Mouse (Mus musculus): ENCODE measurements around the gene Krtap3-2. TPM values are rescaled to one million over a fixed set of nuclear protein-coding genes. Genes with fewer than 3 reads are reported as not detected.
"Not testable (repeated sequence)": the region's sequence is repeated elsewhere in the genome, so short reads cannot be mapped to it uniquely, and the experiment has no call there.

Krtap3-2 gene
- polyA plus RNA-seq (2017; shearing (Covaris generic)), result not detected

GRCm38 (mm10) chr11:99556753-99557152 is at the start of gene Krtap3-2:
Gene Krtap3-2, minus strand, starts transcription at chr11:99556853.
- no peak for ATAC-seq

DNA sequence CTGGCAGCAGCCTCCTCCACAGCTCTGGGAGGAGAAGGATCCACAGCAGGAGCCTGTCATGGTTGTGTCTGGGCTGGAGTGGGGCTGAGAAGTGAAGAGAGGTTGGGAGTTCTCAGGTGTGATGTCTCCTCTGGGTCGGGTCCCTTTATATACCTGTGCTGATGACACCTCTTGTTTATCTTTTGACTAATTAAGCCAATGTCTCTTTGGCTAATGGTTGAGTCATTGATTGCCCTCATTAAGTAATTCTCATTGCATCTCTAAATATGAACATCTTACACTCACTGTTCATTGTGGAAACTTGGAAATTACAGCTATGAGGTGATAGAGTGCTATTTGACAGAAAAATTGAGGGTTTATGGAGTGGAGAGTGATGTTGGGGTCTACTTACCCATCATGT is 46.6 kb upstream of the Krtap3-2 start, which contains the start of gene Gm11938:
Gm11938 (minus strand) TSS at position 101 of the 400 bp plus-strand sequence.
- not testable (repeated sequence) for ATAC-seq

- ATAC-seq, result not testable (repeated sequence)
Observed at GRCm38 (mm10) chr11:99597742-99598141, 41.1 kb upstream of the Krtap3-2 start, which contains the start of gene Krtap9-3. Gene Krtap9-3, minus strand, starts transcription at chr11:99598105.

DNA sequence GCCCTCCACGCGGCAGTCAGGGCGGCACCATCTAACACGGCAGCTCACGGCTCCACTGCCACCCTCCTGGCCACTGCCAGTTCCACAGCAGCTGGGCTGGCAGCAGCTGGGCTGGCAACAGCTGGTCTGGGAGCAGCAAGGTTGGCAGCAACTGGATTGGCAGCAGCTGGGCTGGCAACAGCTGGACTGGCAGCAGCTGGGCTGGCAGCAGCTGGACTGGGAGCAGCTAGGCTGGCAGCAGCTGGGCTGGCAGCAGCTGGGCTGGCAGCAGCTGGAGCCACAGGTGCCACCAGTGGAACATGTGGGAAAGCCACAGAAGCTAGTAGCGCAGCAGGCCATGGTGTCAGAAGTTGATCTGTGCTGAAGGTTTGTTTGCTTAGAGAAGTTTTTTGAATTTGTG is 34.3 kb upstream of the Krtap3-2 start, which contains the start of gene Krtap1-3:
Krtap1-3 (minus strand) TSS at position 359 of the 400 bp plus-strand sequence.
- no peak for ATAC-seq

GRCm38 (mm10) chr11:99585096-99585495 is 28.4 kb upstream of the Krtap3-2 start:
- no peak for ATAC-seq

GRCm38 (mm10) chr11:99583245-99583704 is 26.6 kb upstream of the Krtap3-2 start, which contains the start of gene Krtap1-4:
Gene Krtap1-4, minus strand, starts transcription at chr11:99583654.
- ATAC-seq, result no peak

GRCm38 (mm10) chr11:99581564-99581963 is 24.9 kb upstream of the Krtap3-2 start:
- ATAC-seq, result no peak

- no peak for ATAC-seq
Observed at GRCm38 (mm10) chr11:99581051-99581450, 24.4 kb upstream of the Krtap3-2 start.

- ATAC-seq, result no peak
Observed at GRCm38 (mm10) chr11:99580636-99581035, 24.0 kb upstream of the Krtap3-2 start, which contains the start of gene Krtap1-5. Gene Krtap1-5, minus strand, starts transcription at chr11:99581016.

DNA sequence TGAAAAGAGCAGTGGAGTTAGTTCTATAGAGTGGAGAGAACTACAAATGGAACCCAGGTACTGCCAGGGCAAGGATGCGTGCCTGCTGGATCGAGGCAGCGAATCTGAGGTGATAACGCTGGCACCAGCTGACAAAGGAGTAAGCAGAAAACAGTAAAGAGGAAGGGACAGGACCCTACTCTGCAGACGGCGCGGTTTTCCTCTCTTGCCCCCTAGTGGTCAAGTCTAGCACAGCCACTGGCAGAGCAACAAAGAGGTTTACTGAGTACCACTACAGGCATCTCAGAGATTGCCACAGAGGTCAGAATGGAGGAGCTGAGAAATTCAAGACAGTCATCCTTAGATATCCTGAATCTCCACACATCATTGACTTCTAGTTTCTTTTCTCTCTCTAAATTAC is 17.5 kb upstream of the Krtap3-2 start:
- ATAC-seq, result no peak

- no peak for ATAC-seq
Observed at GRCm38 (mm10) chr11:99573164-99573563, 16.5 kb upstream of the Krtap3-2 start.

DNA sequence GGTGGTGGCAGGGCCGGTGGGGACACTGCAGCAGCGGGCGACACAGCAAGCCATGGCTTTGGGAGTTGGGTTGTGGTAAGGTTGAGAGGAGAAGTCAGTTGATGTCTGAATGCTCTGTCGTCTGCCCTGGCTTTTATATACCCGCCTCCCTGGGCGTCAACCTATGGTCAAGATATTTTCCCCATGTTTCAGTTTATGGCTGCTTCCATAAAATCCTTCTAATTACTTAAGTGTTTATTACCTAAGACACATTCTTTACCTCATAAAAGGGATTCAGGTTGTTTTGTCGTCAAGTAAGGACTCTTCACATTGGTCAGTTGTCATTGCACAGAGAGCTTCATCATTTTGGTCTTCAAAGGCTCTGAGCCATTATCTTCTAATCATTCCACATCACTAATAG is 9.9 kb upstream of the Krtap3-2 start, which contains the start of gene Krtap3-1:
Krtap3-1 (minus strand) TSS at position 101 of the 400 bp plus-strand sequence.
- no peak for ATAC-seq

GRCm38 (mm10) chr11:99562580-99562979 is 5.9 kb upstream of the Krtap3-2 start:
- ATAC-seq, result no peak

DNA sequence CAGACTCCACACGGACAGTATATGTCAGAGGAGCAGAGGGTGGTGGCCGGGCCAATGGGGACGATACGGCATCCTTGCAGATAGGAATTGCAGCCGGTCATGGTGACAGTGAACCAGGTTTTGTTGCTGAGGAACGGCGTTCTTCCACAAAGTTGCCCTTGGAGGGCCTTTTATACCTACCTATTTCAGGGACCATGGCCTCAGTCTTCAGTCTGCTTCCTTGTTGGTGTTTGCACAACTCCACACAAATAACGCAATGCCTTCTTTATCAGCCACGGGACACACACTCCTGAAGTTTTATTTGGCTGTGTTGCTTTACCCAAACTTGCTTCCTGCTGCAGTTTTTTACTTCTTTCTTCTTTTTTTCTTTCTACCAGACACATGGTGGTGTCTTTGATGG is 2.7 kb upstream of the Krtap3-2 start, which contains the start of gene Gm11939:
Gm11939 (minus strand) TSS at position 101 of the 400 bp plus-strand sequence.
- ATAC-seq, result no peak

DNA sequence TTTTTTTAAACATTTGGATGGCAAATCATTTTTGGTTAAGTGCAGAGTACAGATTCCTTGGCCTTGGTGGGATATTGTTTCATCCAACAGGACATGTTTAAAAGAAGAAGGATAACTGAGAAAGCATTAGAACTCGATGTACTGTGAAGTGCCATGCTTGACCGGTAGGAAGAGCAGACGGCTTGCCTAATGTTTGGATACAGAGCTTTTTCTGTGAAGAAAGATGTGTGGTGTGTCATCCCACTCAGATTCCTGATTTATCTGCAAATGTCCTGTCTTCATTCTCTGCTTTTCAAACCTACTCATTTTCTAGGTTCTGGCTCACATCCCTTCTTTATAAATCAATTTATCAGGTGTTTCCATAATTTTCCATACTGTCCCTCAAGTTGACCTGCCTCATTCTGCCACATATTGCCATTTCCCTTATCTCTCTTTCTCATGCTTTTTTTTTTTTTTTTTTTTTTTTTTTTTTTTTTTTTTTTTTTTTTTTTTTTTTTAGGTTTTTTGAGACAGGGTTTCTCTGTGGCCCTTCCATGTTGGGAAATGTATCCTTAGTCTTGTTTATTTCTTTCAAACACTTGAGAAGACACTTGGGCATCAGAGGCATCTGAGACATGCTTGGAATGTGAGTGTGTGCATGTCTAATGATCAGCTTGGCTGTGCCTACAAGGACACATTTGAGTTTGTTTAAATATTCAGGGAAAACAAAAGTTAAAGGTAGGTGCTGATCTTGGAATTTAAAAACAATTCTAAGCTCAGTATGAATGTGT is 1.5 kb upstream of the Krtap3-2 start:
- ATAC-seq, result no peak

DNA sequence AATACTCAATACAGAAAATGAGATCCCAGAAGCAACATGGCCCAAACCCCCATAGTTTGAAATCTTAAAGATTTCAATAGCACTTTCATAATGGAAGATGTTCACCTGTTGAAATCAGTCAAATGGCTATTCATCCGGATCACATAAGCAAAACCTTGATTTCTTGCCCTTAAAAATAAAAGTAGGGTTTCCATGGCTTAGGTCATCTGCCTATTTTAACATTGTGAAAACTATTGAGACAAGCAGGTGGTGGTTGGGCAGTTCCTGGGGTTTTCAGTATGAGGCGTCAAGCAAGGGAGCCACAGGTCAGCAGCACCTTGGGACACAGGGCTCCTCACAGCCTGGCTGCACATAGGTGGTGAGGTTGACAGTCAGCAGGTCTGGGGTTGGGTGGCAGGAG is 458 bp downstream of the Krtap3-2 start:
- no peak for ATAC-seq

GRCm38 (mm10) chr11:99550765-99551164 is 5.9 kb downstream of the Krtap3-2 start, which contains the start of gene Krtap3-3:
Gene Krtap3-3, minus strand, starts transcription at chr11:99550865.
- ATAC-seq, result no peak

DNA sequence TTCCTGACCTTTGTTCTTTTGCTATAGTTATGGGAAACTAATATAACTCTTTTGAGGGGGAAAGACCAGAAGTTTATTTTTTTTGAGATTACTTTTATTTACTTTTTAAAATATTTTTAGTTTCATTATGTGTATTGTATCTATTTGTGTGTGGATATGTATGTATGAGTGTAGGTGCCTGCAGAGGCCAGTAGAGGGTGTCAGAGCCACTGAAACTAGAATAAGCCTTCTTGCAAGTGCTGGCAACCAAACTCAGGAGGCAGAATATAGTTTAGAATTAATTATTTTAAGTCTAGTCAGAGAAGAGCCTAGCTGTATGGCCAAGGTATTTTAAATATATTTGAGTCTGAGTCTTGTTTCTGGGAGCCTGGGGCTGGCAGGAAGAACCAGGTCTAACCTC is 8.8 kb downstream of the Krtap3-2 start:
- ATAC-seq, result no peak

DNA sequence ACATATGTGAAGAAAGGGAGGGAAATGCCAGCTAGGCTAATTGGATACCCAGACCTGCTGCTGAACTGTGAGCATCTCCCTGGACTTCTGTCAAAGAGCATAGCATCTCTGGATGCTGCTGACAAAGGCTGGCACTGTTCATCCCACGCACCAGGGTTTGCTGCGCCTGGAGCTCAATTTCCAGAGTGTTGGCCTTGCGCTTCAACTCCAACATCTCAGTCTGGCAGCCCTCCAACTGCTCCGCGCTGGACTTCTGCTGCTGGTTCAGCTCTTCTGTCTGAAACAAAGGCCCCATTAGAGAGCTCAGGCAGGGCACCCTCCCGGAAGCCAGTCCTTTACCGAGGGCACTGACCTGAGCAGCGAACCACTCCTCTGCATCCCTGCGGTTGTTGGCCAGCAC is 16.9 kb downstream of the Krtap3-2 start:
- no peak for ATAC-seq

DNA sequence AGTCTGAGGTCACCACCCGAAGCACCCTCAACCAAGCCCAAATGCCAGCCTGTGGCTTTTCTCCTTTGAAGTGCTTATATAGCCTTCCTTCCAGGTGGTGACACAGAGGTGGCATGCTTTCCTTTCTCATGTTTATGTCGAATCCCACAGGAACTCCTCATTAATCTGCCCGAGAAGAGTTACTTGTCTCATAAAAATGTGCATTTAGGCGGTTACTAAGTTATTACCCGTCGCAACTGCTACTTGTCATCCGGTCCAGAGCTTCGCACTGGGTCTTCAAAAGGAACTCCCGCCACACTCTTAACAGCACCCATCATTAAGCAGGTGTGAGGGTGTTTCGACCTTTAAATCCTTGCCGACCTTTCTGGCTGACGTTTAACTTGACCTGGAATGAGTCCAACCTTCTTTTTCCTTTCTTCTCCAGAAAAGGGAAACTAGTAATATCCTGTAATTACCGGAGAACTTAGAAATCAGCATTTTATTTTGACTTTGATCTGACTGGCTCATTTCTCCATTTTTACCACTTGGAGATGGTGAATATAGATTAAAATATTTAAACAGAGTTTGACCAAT is 35.3 kb downstream of the Krtap3-2 start, which contains the start of gene Krt39:
Krt39 (minus strand) TSS at position 51 of the 573 bp plus-strand sequence.
- no peak for ATAC-seq

DNA sequence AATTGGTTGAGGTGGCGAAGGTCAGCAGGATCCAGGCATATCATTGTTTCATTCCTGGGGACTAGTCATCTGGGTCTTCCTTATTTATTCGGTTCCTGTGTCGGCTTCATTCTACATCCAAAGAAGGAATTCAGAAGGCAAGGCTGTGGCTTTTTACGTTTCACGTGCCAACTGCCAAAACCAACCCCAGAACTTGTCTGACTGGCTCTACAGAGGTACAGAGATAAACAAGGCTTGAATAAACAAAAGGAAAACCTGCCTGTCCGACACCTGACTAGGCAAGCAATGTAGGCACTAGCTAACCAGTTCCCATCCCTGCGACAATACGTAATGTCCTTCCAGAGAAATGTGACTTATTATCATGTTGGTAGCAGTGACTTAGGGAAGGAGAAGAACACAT is 42.6 kb downstream of the Krtap3-2 start:
- no peak for ATAC-seq
